Comparison of ENCODE assay signal across 8 mouse cellular contexts in the genomic region with DNA sequence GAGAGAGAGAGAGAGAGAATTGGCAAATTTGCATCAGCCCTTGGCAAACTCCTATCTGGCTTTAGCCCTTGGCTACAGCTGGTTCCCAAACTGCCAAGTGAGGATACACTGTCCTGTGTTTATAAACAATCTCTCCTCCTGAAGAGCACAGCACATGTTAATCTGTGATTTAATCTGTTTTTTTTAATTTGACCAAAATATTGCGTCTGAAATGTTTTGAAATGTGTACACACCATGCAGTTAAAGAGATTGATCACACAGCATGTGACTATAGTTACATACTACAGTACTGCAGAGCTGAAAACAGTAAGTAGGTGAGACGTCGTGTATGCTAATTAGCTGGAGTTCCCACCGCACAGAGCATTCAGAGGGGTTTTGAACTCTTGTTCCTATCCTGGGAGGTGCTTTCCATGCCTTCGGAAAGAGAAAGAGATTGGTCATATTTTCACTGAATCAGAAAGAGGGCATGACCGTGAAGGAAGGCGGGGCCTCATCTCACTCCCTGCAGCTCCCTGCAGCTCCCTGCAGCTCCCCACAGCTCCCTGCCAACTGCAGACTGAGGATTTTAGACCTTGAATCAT. TPM values are rescaled to one million over a fixed set of nuclear protein-coding genes. Genes with fewer than 3 reads are reported as not detected.
A peak's percentile ranks its signal among the peaks of the same experiment; 100 is the strongest.
DNase-seq lines count a peak whose midpoint lies in the region; ATAC-seq and TF ChIP-seq lines count a peak whose summit lies in the region.

No protein-coding gene starts in this region.

- TF ChIP-seq CTCF in left cerebral cortex, adult 2 months (IDR thresholded peaks at IDR 0.05) = no peak
- no peak for TF ChIP-seq CTCF in layer of hippocampus, adult 2 months (conservative IDR thresholded peaks at IDR 0.05)

- no peaks in the 10 kb centered on the region for H3K9me3 ChIP-seq in hindbrain, embryonic 16.5 days (ENCODE audit: control insufficient read depth, low read length)

- H3K27ac ChIP-seq in left cerebral cortex, adult 2 months = no peak overlapping the region
- H3K27ac ChIP-seq in hindbrain, embryonic 16.5 days (ENCODE audit: low read depth, low read length) = no peak overlapping the region
- H3K27ac ChIP-seq in layer of hippocampus, adult 2 months = no peak overlapping the region

- H3K4me2 ChIP-seq in hindbrain, embryonic 16.5 days (ENCODE audit: low read length) = peak overlapping the region; percentile 22

- peaks cover 4% of the 10 kb centered on the region; the same call in 1 of the 2 replicates for H3K4me1 ChIP-seq in hindbrain, embryonic 16.5 days (ENCODE audit: control insufficient read depth, insufficient read depth, low read depth, low read length)

- no peak overlapping the region for H3K9ac ChIP-seq in hindbrain, embryonic 16.5 days (ENCODE audit: low read depth, low read length)

- no peak overlapping the region for H3K4me3 ChIP-seq in left cerebral cortex, adult 2 months
- no peak overlapping the region for H3K4me3 ChIP-seq in hindbrain, embryonic 16.5 days (ENCODE audit: low read length)
- H3K4me3 ChIP-seq in layer of hippocampus, adult 2 months = no peak overlapping the region

- H3K36me3 ChIP-seq in hindbrain, embryonic 16.5 days (ENCODE audit: control insufficient read depth, insufficient read depth, low read length) = no peaks in the 10 kb centered on the region

- peak; percentile 74 for ATAC-seq in hindbrain, embryonic 16.5 days

- no peaks in the 10 kb centered on the region for H3K27me3 ChIP-seq in hindbrain, embryonic 16.5 days (replicated peaks; ENCODE audit: control insufficient read depth, insufficient read depth, low read length)

- intact Hi-C loops in left cerebral cortex, postnatal 4 days (cut with DNase I) = no loop called here
- intact Hi-C loops in left cerebral cortex, adult 2 months (cut with DNase I) = loop anchor here (5.0 kb wide), 1 partner anchor 117 kb away; no protein-coding TSS in a partner anchor

- 20% methylated on average over 7 of the region's 7 CpGs for WGBS in hindbrain, embryonic 16.5 days

- peak; percentile 28 for DNase-seq in embryo, embryonic 10.5 days (ENCODE audit: low spot score)
- no peak for DNase-seq in embryo, embryonic 10 days (ENCODE audit: low spot score)
- DNase-seq in left cerebral cortex, postnatal 4 days = peak; percentile 34
- DNase-seq in left cerebral cortex, adult 2 months (ENCODE audit: extremely low spot score in 1 of 2, low spot score in 2 of 2) = no peak
- peak; percentile 63 for DNase-seq in Muller cell, postnatal 12 days (ENCODE audit: inconsistent ontology term)
- DNase-seq in layer of hippocampus, adult 2 months (ENCODE audit: low spot score in 2 of 2) = no peak
- no peak for DNase-seq in kidney, postnatal 14 days

RNA-seq across cellular contexts. Expression of a gene that starts 24.2 kb away (rescaled TPM):
- under 1 TPM in 1 of 2 experiments, not detected in 1; 0.16 TPM for total RNA-seq in left cerebral cortex, postnatal 4 days (2021)
- total RNA-seq in left cerebral cortex, adult 2 months (2021) = under 1 TPM; 0.32 to 0.58 TPM
- 0.06 and 0.20 TPM in 2 replicates for polyA plus RNA-seq in hindbrain, embryonic 16.5 days (2015; fragmentation: Nextera tagmentation; extraction: Ambion mirVana)
- under 1 TPM; 0.13 to 0.47 TPM for total RNA-seq in layer of hippocampus, adult 2 months (2021)

Comparison
In these comparisons a context has a peak if more than half of its experiments do, and no peak if none do; other contexts are left out.
1. DNase-seq: peak in embryo, embryonic 10.5 days (single experiment), left cerebral cortex, postnatal 4 days (single experiment) and Muller cell, postnatal 12 days (single experiment); none in embryo, embryonic 10 days (single experiment), left cerebral cortex, adult 2 months (0 of 2), layer of hippocampus, adult 2 months (0 of 2) and kidney, postnatal 14 days (single experiment).